Mouse (Mus musculus): ENCODE results near the gene Caly. TPM values are rescaled to one million over a fixed set of nuclear protein-coding genes. Genes with fewer than 3 reads are reported as not detected.

Gene Caly
- polyA plus RNA-seq, 1 experiment from 2014 or later, result not detected

- peaks cover 2% of the 10 kb centered on the region; the same call in 1 of the 2 replicates for H3K27me3 ChIP-seq (ENCODE audit: control insufficient read depth, insufficient read depth, low read depth, low read length)
- no peaks in the 10 kb centered on the region for H3K36me3 ChIP-seq (ENCODE audit: control insufficient read depth, insufficient read depth)
- no peak overlapping the region for H3K9ac ChIP-seq (ENCODE audit: low read depth, low read length)
- H3K4me3 ChIP-seq (ENCODE audit: low read depth, low read length), result peak overlapping the region; percentile 1; the same call in 1 of the 2 replicates
- WGBS (ENCODE audit: insufficient replicate concordance), result 33% methylated on average over 36 of the region's 39 CpGs
- H3K4me1 ChIP-seq (ENCODE audit: control insufficient read depth, low read depth, low read length), result no peaks in the 10 kb centered on the region
- H3K4me2 ChIP-seq (ENCODE audit: low read depth, low read length), result peak overlapping the region; percentile 26; the same call in 1 of the 2 replicates
- H3K27ac ChIP-seq (ENCODE audit: low read length), result no peak overlapping the region
- no peaks in the 10 kb centered on the region for H3K9me3 ChIP-seq (replicated peaks; ENCODE audit: control insufficient read depth, low read length)
- peak; percentile 50; the same call in 1 of the 2 replicates for ATAC-seq (ENCODE audit: low read depth)
These were observed 12.2 kb downstream of the Caly start for GRCm38 (mm10) chr7:140070042-140070711.

DNA sequence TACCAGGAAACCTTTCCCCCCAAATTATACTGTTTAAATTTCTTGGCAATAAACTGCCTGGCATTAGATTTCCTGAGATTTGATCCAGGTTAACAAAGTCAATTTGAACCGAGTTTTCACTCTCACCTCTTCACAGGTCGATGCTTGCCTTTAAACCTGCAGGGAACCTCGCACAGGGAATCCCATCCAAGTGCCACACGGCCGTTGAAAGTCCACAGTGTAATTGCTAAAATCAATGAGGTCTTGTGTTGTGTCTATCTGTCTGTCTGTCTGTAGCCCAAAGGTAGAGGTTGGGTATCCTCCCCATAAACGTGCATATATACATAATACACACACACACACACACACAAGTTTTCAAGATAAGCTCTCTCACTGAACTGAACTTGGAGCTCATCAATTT is 15.0 kb downstream of the Caly start:
- peaks cover 7% of the 10 kb centered on the region for H3K27me3 ChIP-seq (ENCODE audit: control insufficient read depth, insufficient read depth, low read depth, low read length)
- no peaks in the 10 kb centered on the region for H3K9me3 ChIP-seq (replicated peaks; ENCODE audit: control insufficient read depth, low read length)
- no peak overlapping the region for H3K4me3 ChIP-seq (ENCODE audit: low read depth, low read length)
- 46% methylated on average over 6 of the region's 6 CpGs for WGBS (ENCODE audit: insufficient replicate concordance)
- H3K36me3 ChIP-seq (ENCODE audit: control insufficient read depth, insufficient read depth), result no peaks in the 10 kb centered on the region
- no peaks in the 10 kb centered on the region for H3K4me1 ChIP-seq (ENCODE audit: control insufficient read depth, low read depth, low read length)
- no peak overlapping the region for H3K9ac ChIP-seq (ENCODE audit: low read depth, low read length)
- H3K27ac ChIP-seq (ENCODE audit: low read length), result no peak overlapping the region
- ATAC-seq (ENCODE audit: low read depth), result no peak
- H3K4me2 ChIP-seq (ENCODE audit: low read depth, low read length), result no peak overlapping the region

GRCm38 (mm10) chr7:140063092-140063491 is 19.3 kb downstream of the Caly start:
- Histone ChIP-seq H3K27me3 (ENCODE audit: control insufficient read depth, insufficient read depth, low read depth, low read length) (peaks cover 50% of the 10 kb centered on the region), H3K9me3 (replicated peaks; ENCODE audit: control insufficient read depth, low read length) (no peaks in the 10 kb centered on the region), H3K36me3 (ENCODE audit: control insufficient read depth, insufficient read depth) (no peaks in the 10 kb centered on the region), H3K27ac (ENCODE audit: low read length) (no peak overlapping the region), H3K4me2 (ENCODE audit: low read depth, low read length) (no peak overlapping the region), H3K4me1 (ENCODE audit: control insufficient read depth, low read depth, low read length) (no peaks in the 10 kb centered on the region), H3K9ac (ENCODE audit: low read depth, low read length) (no peak overlapping the region), H3K4me3 (ENCODE audit: low read depth, low read length) (no peak overlapping the region)
- 22% methylated on average over 7 of the region's 7 CpGs for WGBS (ENCODE audit: insufficient replicate concordance)
- ATAC-seq (ENCODE audit: low read depth), result no peak

DNA sequence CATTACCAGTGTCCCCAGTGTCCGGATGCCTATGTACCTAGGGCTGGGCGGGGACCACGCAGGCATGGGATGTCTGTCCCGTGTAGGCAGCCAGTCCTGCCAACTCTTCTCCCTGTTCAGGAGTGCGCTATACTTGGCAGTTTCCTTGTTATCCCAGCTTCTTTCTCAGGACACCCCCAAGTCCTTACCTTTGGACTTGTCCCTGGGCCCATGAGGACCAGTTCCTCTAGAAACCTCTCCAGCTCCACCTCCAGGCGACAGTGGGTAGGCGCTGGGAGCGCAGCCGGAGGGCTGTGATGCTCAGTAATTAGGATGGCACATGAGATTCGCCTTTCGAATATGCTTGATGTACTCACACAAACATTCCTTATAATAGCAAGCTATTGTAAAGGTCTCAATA is 20.0 kb downstream of the Caly start:
- Histone ChIP-seq H3K36me3 (ENCODE audit: control insufficient read depth, insufficient read depth) (no peaks in the 10 kb centered on the region), H3K9ac (ENCODE audit: low read depth, low read length) (no peak overlapping the region), H3K9me3 (replicated peaks; ENCODE audit: control insufficient read depth, low read length) (no peaks in the 10 kb centered on the region), H3K27me3 (ENCODE audit: control insufficient read depth, insufficient read depth, low read depth, low read length) (peaks cover 58% of the 10 kb centered on the region), H3K4me1 (ENCODE audit: control insufficient read depth, low read depth, low read length) (no peaks in the 10 kb centered on the region), H3K4me3 (ENCODE audit: low read depth, low read length) (no peak overlapping the region), H3K27ac (ENCODE audit: low read length) (no peak overlapping the region), H3K4me2 (ENCODE audit: low read depth, low read length) (no peak overlapping the region)
- ATAC-seq (ENCODE audit: low read depth), result no peak
- 20% methylated on average over 11 of the region's 11 CpGs for WGBS (ENCODE audit: insufficient replicate concordance)

DNA sequence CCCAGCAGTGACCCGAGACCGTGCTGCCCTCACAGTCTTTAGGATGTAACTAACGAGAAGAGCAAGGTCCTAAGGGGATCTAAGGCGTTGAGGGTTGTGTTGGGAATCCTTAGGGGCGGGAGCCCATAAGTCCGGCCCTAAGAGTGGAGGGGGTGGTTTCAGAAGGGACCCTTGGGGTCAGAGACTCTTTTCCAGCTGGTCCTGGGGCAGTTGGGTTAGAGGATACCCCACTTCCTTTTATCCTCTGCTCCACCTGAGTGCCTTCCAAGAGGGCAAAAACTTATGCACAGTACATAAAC is 20.6 kb downstream of the Caly start:
- peaks cover 64% of the 10 kb centered on the region for H3K27me3 ChIP-seq (ENCODE audit: control insufficient read depth, insufficient read depth, low read depth, low read length)
- WGBS (ENCODE audit: insufficient replicate concordance), result 5% methylated on average over 6 of the region's 6 CpGs
- H3K9ac ChIP-seq (ENCODE audit: low read depth, low read length), result no peak overlapping the region
- H3K27ac ChIP-seq (ENCODE audit: low read length), result no peak overlapping the region
- ATAC-seq (ENCODE audit: low read depth), result no peak
- H3K4me3 ChIP-seq (ENCODE audit: low read depth, low read length), result no peak overlapping the region
- no peaks in the 10 kb centered on the region for H3K4me1 ChIP-seq (ENCODE audit: control insufficient read depth, low read depth, low read length)
- no peaks in the 10 kb centered on the region for H3K36me3 ChIP-seq (ENCODE audit: control insufficient read depth, insufficient read depth)
- no peaks in the 10 kb centered on the region for H3K9me3 ChIP-seq (replicated peaks; ENCODE audit: control insufficient read depth, low read length)
- no peak overlapping the region for H3K4me2 ChIP-seq (ENCODE audit: low read depth, low read length)

DNA sequence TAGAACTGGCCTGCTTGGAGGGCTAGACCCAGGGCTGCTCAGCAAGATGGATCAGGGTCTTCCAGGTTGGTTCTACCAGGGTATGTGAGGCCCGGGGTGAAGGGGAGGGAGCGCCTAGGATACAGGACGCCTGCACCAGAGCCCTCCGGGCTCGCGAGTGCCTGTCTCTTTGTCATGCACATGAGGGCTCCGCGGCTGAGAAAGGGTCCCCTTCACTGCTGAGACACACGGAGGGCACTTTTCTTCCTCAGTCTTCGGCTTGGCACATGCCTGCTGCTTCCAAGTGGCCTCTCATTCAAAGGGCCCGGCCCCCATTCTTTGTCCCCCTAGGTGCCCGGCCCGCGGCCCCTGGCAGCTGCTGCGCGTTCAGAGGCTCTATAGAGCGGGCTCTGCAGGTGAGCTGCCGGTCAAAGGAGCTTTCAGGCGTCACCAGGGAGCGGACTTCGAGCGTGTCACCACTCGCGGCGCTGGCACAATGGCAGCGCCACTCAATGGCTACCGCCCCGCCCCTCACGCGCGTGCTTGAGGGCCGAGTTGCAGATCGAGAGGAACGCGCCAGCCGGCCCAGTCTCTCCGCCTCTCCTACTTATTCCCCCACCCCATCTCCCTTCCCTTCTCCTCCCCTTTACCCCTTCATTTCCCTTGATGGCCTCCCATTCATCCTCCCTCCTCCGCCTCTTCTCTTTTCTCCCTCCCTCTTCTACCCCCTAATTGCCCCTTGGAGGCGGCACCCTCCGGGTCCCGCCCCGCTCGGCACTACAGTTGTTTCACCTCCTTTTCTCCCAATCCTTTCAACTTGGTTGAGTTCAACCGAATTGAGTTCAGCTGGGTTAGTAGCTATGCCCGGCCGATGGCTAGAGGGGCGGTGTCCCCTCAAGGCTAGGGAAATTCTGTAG is 21.2 kb downstream of the Caly start:
- no peak overlapping the region for H3K27ac ChIP-seq (ENCODE audit: low read length)
- peaks cover 70% of the 10 kb centered on the region for H3K27me3 ChIP-seq (ENCODE audit: control insufficient read depth, insufficient read depth, low read depth, low read length)
- no peaks in the 10 kb centered on the region for H3K4me1 ChIP-seq (ENCODE audit: control insufficient read depth, low read depth, low read length)
- H3K36me3 ChIP-seq (ENCODE audit: control insufficient read depth, insufficient read depth), result no peaks in the 10 kb centered on the region
- no peak for ATAC-seq (ENCODE audit: low read depth)
- H3K4me3 ChIP-seq (ENCODE audit: low read depth, low read length), result no peak overlapping the region
- 3% methylated on average over 44 of the region's 47 CpGs for WGBS (ENCODE audit: insufficient replicate concordance)
- H3K4me2 ChIP-seq (ENCODE audit: low read depth, low read length), result no peak overlapping the region
- H3K9ac ChIP-seq (ENCODE audit: low read depth, low read length), result no peak overlapping the region
- no peaks in the 10 kb centered on the region for H3K9me3 ChIP-seq (replicated peaks; ENCODE audit: control insufficient read depth, low read length)

GRCm38 (mm10) chr7:140059601-140060000 is 22.7 kb downstream of the Caly start:
- no peaks in the 10 kb centered on the region for H3K9me3 ChIP-seq (replicated peaks; ENCODE audit: control insufficient read depth, low read length)
- 27% methylated on average over 4 of the region's 4 CpGs for WGBS (ENCODE audit: insufficient replicate concordance)
- no peak overlapping the region for H3K4me2 ChIP-seq (ENCODE audit: low read depth, low read length)
- H3K27me3 ChIP-seq (ENCODE audit: control insufficient read depth, insufficient read depth, low read depth, low read length), result peaks cover 74% of the 10 kb centered on the region
- no peaks in the 10 kb centered on the region for H3K36me3 ChIP-seq (ENCODE audit: control insufficient read depth, insufficient read depth)
- no peak overlapping the region for H3K4me3 ChIP-seq (ENCODE audit: low read depth, low read length)
- H3K4me1 ChIP-seq (ENCODE audit: control insufficient read depth, low read depth, low read length), result no peaks in the 10 kb centered on the region
- no peak overlapping the region for H3K9ac ChIP-seq (ENCODE audit: low read depth, low read length)
- H3K27ac ChIP-seq (ENCODE audit: low read length), result no peak overlapping the region
- ATAC-seq (ENCODE audit: low read depth), result no peak

- Histone ChIP-seq H3K27me3 (ENCODE audit: control insufficient read depth, insufficient read depth, low read depth, low read length) (peaks cover 74% of the 10 kb centered on the region), H3K36me3 (ENCODE audit: control insufficient read depth, insufficient read depth) (no peaks in the 10 kb centered on the region), H3K4me3 (ENCODE audit: low read depth, low read length) (no peak overlapping the region), H3K4me2 (ENCODE audit: low read depth, low read length) (no peak overlapping the region), H3K4me1 (ENCODE audit: control insufficient read depth, low read depth, low read length) (no peaks in the 10 kb centered on the region), H3K27ac (ENCODE audit: low read length) (no peak overlapping the region), H3K9me3 (replicated peaks; ENCODE audit: control insufficient read depth, low read length) (no peaks in the 10 kb centered on the region), H3K9ac (ENCODE audit: low read depth, low read length) (no peak overlapping the region)
- ATAC-seq (ENCODE audit: low read depth), result no peak
- 22% methylated on average over 7 of the region's 7 CpGs for WGBS (ENCODE audit: insufficient replicate concordance)
These were observed 23.8 kb downstream of the Caly start for GRCm38 (mm10) chr7:140058528-140058927.
